Mouse (Mus musculus): ENCODE data around the gene Bmt2.

GRCm38 (mm10) chr6:13665646-13666045, 12.1 kb downstream of the Bmt2 start:
- TF ChIP-seq TCF12 (IDR thresholded peaks at IDR 0.05; ENCODE audit: insufficient read depth, poor library complexity, severe bottlenecking) (no peak), POLR2A (IDR thresholded peaks at IDR 0.05; ENCODE audit: insufficient read length, low read depth) (no peak), E2F4 (IDR thresholded peaks at IDR 0.05; ENCODE audit: insufficient read depth) (no peak), MAX (IDR thresholded peaks at IDR 0.05; ENCODE audit: low read depth) (no peak), USF1 (IDR thresholded peaks at IDR 0.05; ENCODE audit: low read depth) (no peak), MYOD1 (IDR thresholded peaks at IDR 0.05; ENCODE audit: control insufficient read depth in 1 of 3, insufficient read length in 2 of 3, low read depth in 2 of 3) (no peak)

Data from myocyte (in vitro differentiated cells).